In the genomic region with DNA sequence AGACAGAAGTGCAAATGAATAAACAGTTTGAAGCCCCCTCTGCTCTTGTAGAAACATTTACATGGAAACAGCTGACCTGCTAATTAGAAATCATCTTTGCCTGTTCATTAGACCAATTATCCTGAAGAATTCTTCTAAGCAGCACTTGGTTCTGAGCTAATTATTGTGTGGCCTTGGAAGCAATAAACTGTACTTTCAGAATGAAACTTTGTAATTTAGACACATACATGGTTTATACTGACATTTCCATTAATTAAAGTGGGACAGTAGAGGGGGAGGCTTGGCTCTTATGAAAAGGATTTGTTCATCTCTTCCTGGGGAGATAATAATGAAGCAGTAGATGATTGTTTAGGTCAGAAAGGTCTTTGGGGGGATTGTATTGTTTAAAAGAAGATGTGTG, we compare ENCODE assay signal across 20 mouse cellular contexts.
"Had no signal": no experiment of that assay in that cellular context is flagged by ENCODE, and none has a peak within 500 bp of the region (broad histone marks: within the 10 kb centered on the region; RNA-seq: fewer than 3 reads in every experiment).

No protein-coding gene starts in this region.

- H3K27ac ChIP-seq: kidney, embryonic 15.5 days; layer of hippocampus, adult 2 months; limb, embryonic 10.5 days; limb, embryonic 13.5 days; liver, embryonic 12.5 days; liver, embryonic 15.5 days; neural tube, embryonic 13.5 days; stomach, embryonic 15.5 days had no signal

- H3K4me1 ChIP-seq: kidney, embryonic 15.5 days; limb, embryonic 13.5 days; liver, embryonic 12.5 days; liver, embryonic 15.5 days; neural tube, embryonic 13.5 days; stomach, embryonic 15.5 days had no signal

- H3K9me3 ChIP-seq: kidney, embryonic 15.5 days; limb, embryonic 10.5 days; limb, embryonic 13.5 days; liver, embryonic 12.5 days; liver, embryonic 15.5 days; neural tube, embryonic 13.5 days; stomach, embryonic 15.5 days had no signal

- H3K36me3 ChIP-seq: kidney, embryonic 15.5 days; limb, embryonic 10.5 days; limb, embryonic 13.5 days; liver, embryonic 12.5 days; liver, embryonic 15.5 days; neural tube, embryonic 13.5 days; stomach, embryonic 15.5 days had no signal

- H3K27me3 ChIP-seq: kidney, embryonic 15.5 days; liver, embryonic 12.5 days; liver, embryonic 15.5 days; neural tube, embryonic 13.5 days; stomach, embryonic 15.5 days had no signal

- H3K4me3 ChIP-seq: kidney, embryonic 15.5 days; layer of hippocampus, adult 2 months; limb, embryonic 10.5 days; limb, embryonic 13.5 days; liver, embryonic 12.5 days; liver, embryonic 15.5 days; neural tube, embryonic 13.5 days; stomach, embryonic 15.5 days had no signal

- ATAC-seq: liver, embryonic 12.5 days had no signal

- H3K4me2 ChIP-seq: kidney, embryonic 15.5 days; limb, embryonic 13.5 days; liver, embryonic 12.5 days; liver, embryonic 15.5 days; midbrain, embryonic 11.5 days; neural tube, embryonic 13.5 days; stomach, embryonic 15.5 days had no signal

- H3K9ac ChIP-seq: kidney, embryonic 15.5 days; limb, embryonic 13.5 days; liver, embryonic 12.5 days; liver, embryonic 15.5 days; neural tube, embryonic 13.5 days; stomach, embryonic 15.5 days had no signal

- DNase-seq: kidney, adult 8-10 months; kidney, postnatal 14 days; layer of hippocampus, adult 9-11 months; liver; lung, adult 2 months; lung, postnatal 14 days; lung, postnatal 4 days; midbrain, embryonic 14.5 days; right cerebral cortex, postnatal 25 days; spleen, adult 18-20 months; thymus, postnatal 25 days had no signal
